Mouse (Mus musculus): ENCODE data around the gene Cox7b2. TPM values are rescaled to one million over a fixed set of nuclear protein-coding genes. Genes with fewer than 3 reads are reported as not detected.

Cox7b2 gene
- polyA plus RNA-seq, 1 experiment from 2014 or later = not detected

- no peaks in the 10 kb centered on the region for H3K9me3 ChIP-seq (replicated peaks; ENCODE audit: control insufficient read depth, low read length)
Observed at GRCm38 (mm10) chr5:71440174-71440573, 107.8 kb downstream of the Cox7b2 start.

More at GRCm38 (mm10) chr5:71440174-71440573, 107.8 kb downstream of the Cox7b2 start:
- H3K9ac ChIP-seq (ENCODE audit: low read length) = no peak overlapping the region
- H3K4me3 ChIP-seq (replicated peaks; ENCODE audit: low read length) = no peak overlapping the region
- H3K4me1 ChIP-seq (ENCODE audit: control insufficient read depth, insufficient read depth, low read length) = no peaks in the 10 kb centered on the region
- WGBS = 72% methylated on average over 6 of the region's 6 CpGs
- H3K27ac ChIP-seq (ENCODE audit: low read length) = no peak overlapping the region
- H3K27me3 ChIP-seq (ENCODE audit: control insufficient read depth, insufficient read depth, low read length) = no peaks in the 10 kb centered on the region
- no peak overlapping the region for H3K4me2 ChIP-seq (ENCODE audit: low read depth, low read length)
- no peak for ATAC-seq (ENCODE audit: insufficient read depth, low FRiP score)
- no peaks in the 10 kb centered on the region for H3K36me3 ChIP-seq (ENCODE audit: control insufficient read depth, insufficient read depth, low read length)

Other genes with a start within 250 kb of the Cox7b2 start
- gene Gabrb1, start 109.9 kb upstream of the Cox7b2 start, polyA plus RNA-seq (2015; fragmentation: Nextera tagmentation; extraction: Ambion mirVana) = 0.92 TPM in 2 replicates
- 5.7 and 7.3 TPM in 2 replicates for gene Gabra4, start 110.1 kb upstream of the Cox7b2 start, polyA plus RNA-seq (2015; fragmentation: Nextera tagmentation; extraction: Ambion mirVana)